ENCODE assay signal across 20 mouse cellular contexts in the genomic region with DNA sequence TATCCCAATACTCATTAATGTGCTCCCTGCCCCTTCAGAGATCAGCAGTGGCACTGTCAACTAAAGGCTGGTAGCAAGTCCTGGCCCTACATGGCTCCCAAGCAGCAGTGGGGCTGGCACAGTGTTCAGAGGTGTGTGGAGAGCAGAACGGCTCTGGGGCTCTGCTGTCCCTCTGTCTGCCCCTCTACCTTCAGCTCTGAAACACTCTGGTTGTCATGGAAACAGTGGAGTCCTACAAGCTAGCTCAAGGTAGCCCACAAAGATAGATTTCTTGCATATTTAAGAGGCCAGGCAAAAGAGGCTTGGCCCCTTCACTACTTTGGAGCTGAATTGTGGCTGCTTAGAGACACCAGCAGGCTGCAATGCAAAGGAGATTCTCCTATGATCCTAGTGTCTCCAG.
"Had no signal": no experiment of that assay in that cellular context is flagged by ENCODE, and none has a peak within 500 bp of the region (broad histone marks: within the 10 kb centered on the region; RNA-seq: fewer than 3 reads in every experiment).

No protein-coding gene starts in this region.

- H3K4me3 ChIP-seq: limb, embryonic 12.5 days; limb, embryonic 15.5 days; lung, embryonic 15.5 days; neural tube, embryonic 12.5 days had no signal

- H3K9me3 ChIP-seq: limb, embryonic 12.5 days; limb, embryonic 15.5 days; lung, embryonic 15.5 days; neural tube, embryonic 12.5 days had no signal

- H3K9ac ChIP-seq: limb, embryonic 12.5 days; limb, embryonic 15.5 days; liver, embryonic 14.5 days; liver, postnatal 0 days; lung, embryonic 15.5 days; neural tube, embryonic 12.5 days had no signal

- H3K27ac ChIP-seq: limb, embryonic 12.5 days; limb, embryonic 15.5 days; liver, embryonic 14.5 days; lung, embryonic 15.5 days; neural tube, embryonic 12.5 days; stomach, postnatal 0 days had no signal

- H3K27me3 ChIP-seq: limb, embryonic 12.5 days; limb, embryonic 15.5 days; lung, embryonic 15.5 days; neural tube, embryonic 12.5 days had no signal

- ATAC-seq: intestine, embryonic 16.5 days; liver, postnatal 0 days had no signal

- DNase-seq: kidney, adult 18-20 months; kidney, adult 9 months; kidney, postnatal 14 days; kidney, postnatal 4 days; left cerebral cortex, postnatal 4 days; liver, postnatal 0 days; lung, postnatal 10 days; lung, postnatal 4 days; right cerebral cortex, postnatal 4 days; thymus, adult 2 months; thymus, postnatal 14 days; thymus, postnatal 4 days had no signal

- H3K4me2 ChIP-seq: limb, embryonic 12.5 days; limb, embryonic 15.5 days; liver, embryonic 11.5 days; lung, embryonic 15.5 days; neural tube, embryonic 12.5 days had no signal

- H3K4me1 ChIP-seq: limb, embryonic 12.5 days; limb, embryonic 15.5 days; lung, embryonic 15.5 days; neural tube, embryonic 12.5 days had no signal

- H3K36me3 ChIP-seq: limb, embryonic 12.5 days; limb, embryonic 15.5 days; lung, embryonic 15.5 days; neural tube, embryonic 12.5 days had no signal
